Mouse (Mus musculus) kidney, embryonic 15.5 days (tissue): ENCODE measurements at regions not wholly inside any gene's neighbourhood (a gene's known extent, or its start where the extent isn't known, plus 50 kb on each side); places are given as distances from the start of the nearest gene placed in this dataset.

Source experiments
- ATAC-seq: fragments of 200-750 bp; cut with Nextera tagmentation; replicated peaks from 2 replicates; pipeline ENCODE4 v1.8.0; 2017; ENCODE audit warnings: moderate TSS enrichment; ENCODE audit not compliant: low FRiP score
- H3K27ac ChIP-seq: fragments of 300-500 bp; sonication (generic); 2 replicates; pipeline ENCODE4 v1.5.1; 2015; ENCODE audit warnings: mild to moderate bottlenecking, inconsistent platforms
- H3K27me3 ChIP-seq: fragments of 300-500 bp; sonication (generic); 2 replicates; pipeline ENCODE4 v1.6.1; 2015; ENCODE audit warnings: inconsistent platforms
- H3K36me3 ChIP-seq: fragments of 300-500 bp; sonication (generic); 2 replicates; pipeline ENCODE4 v1.6.1; 2015; ENCODE audit warnings: inconsistent platforms
- H3K4me1 ChIP-seq: fragments of 300-500 bp; sonication (generic); 2 replicates; pipeline ENCODE4 v1.6.1; 2015; ENCODE audit warnings: inconsistent platforms
- H3K4me2 ChIP-seq: fragments of 300-500 bp; sonication (generic); 2 replicates; pipeline ENCODE4 v1.6.1; 2015; ENCODE audit warnings: moderate library complexity, mild to moderate bottlenecking, inconsistent platforms
- H3K4me3 ChIP-seq: fragments of 300-500 bp; sonication (generic); replicated peaks from 2 replicates; pipeline ENCODE4 v1.5.1; 2015; ENCODE audit warnings: mild to moderate bottlenecking, inconsistent platforms
- H3K9ac ChIP-seq: fragments of 300-500 bp; sonication (generic); 2 replicates; pipeline ENCODE4 v1.6.1; 2015; ENCODE audit warnings: mild to moderate bottlenecking, inconsistent platforms
- H3K9me3 ChIP-seq: fragments of 300-500 bp; sonication (generic); replicated peaks from 2 replicates; pipeline ENCODE4 v1.6.1; 2016; ENCODE audit warnings: inconsistent platforms
- WGBS: fragments of 180-500 bp; shearing (Covaris S2); methylation state at CpG from one replicate; pipeline ENCODE4 v1.1.7; 2015; ENCODE audit warnings: mixed read lengths; 5-methylcytosine and 5-hydroxymethylcytosine counted together

- no peaks in the 10 kb centered on the region; the same call in 1 of the 2 replicates for H3K27me3 ChIP-seq
- H3K36me3 ChIP-seq = no peaks in the 10 kb centered on the region
- no peak overlapping the region for H3K4me3 ChIP-seq
- peaks cover 19% of the 10 kb centered on the region for H3K4me1 ChIP-seq
- H3K9ac ChIP-seq = no peak overlapping the region
- H3K27ac ChIP-seq = no peak overlapping the region
- WGBS = 73% methylated on average over 6 of the region's 6 CpGs
- ATAC-seq = no peak
- H3K9me3 ChIP-seq = no peaks in the 10 kb centered on the region; the same call in 1 of the 2 replicates
- H3K4me2 ChIP-seq = no peak overlapping the region
These were observed 208.9 kb downstream of the Tle3 start for GRCm38 (mm10) chr9:61581046-61581445.

GRCm38 (mm10) chr9:61578255-61578654 lies 206.1 kb downstream of the Tle3 start:
- WGBS = 66% methylated on average over 5 of the region's 5 CpGs
- H3K27me3 ChIP-seq = no peaks in the 10 kb centered on the region; the same call in 1 of the 2 replicates
- peaks cover 20% of the 10 kb centered on the region for H3K4me1 ChIP-seq
- H3K4me3 ChIP-seq = no peak overlapping the region
- H3K36me3 ChIP-seq = no peaks in the 10 kb centered on the region
- ATAC-seq = no peak
- H3K9me3 ChIP-seq = no peaks in the 10 kb centered on the region
- H3K27ac ChIP-seq = no peak overlapping the region
- no peak overlapping the region for H3K9ac ChIP-seq
- H3K4me2 ChIP-seq = no peak overlapping the region

- ATAC-seq = no peak
- H3K4me1 ChIP-seq = peaks cover 12% of the 10 kb centered on the region
- no peak overlapping the region for H3K27ac ChIP-seq
- H3K36me3 ChIP-seq = no peaks in the 10 kb centered on the region
- no peak overlapping the region for H3K9ac ChIP-seq
- no peak overlapping the region for H3K4me3 ChIP-seq
- 0 out of 2 replicates have a peak, but pooled peaks cover 2% of the 10 kb centered on the region for H3K27me3 ChIP-seq
- H3K9me3 ChIP-seq = no peaks in the 10 kb centered on the region; the same call in 1 of the 2 replicates
- WGBS = 41% methylated on average over 21 of the region's 21 CpGs
- no peak overlapping the region for H3K4me2 ChIP-seq
These were observed 201.6 kb downstream of the Tle3 start for GRCm38 (mm10) chr9:61573634-61574359.

GRCm38 (mm10) chr9:61563017-61563416 lies 190.9 kb downstream of the Tle3 start:
- WGBS = 61% methylated on average over 8 of the region's 8 CpGs
- Histone ChIP-seq H3K36me3 (no peaks in the 10 kb centered on the region), H3K27ac (no peak overlapping the region), H3K9ac (no peak overlapping the region), H3K4me1 (no peaks in the 10 kb centered on the region), H3K4me3 (no peak overlapping the region), H3K27me3 (peaks cover 3% of the 10 kb centered on the region; the same call in 1 of the 2 replicates), H3K4me2 (no peak overlapping the region), H3K9me3 (no peaks in the 10 kb centered on the region)
- no peak for ATAC-seq

- H3K9ac ChIP-seq = no peak overlapping the region
- H3K4me2 ChIP-seq = no peak overlapping the region
- H3K9me3 ChIP-seq = no peaks in the 10 kb centered on the region
- H3K4me1 ChIP-seq = no peaks in the 10 kb centered on the region
- ATAC-seq = no peak
- no peak overlapping the region for H3K4me3 ChIP-seq
- peaks cover 3% of the 10 kb centered on the region; the same call in 1 of the 2 replicates for H3K27me3 ChIP-seq
- H3K27ac ChIP-seq = no peak overlapping the region
- H3K36me3 ChIP-seq = no peaks in the 10 kb centered on the region
- 33% methylated on average over 8 of the region's 8 CpGs for WGBS
These were observed 189.4 kb downstream of the Tle3 start for GRCm38 (mm10) chr9:61561551-61561950.

GRCm38 (mm10) chr9:61558621-61559020 lies 186.5 kb downstream of the Tle3 start:
- Histone ChIP-seq H3K9ac (no peak overlapping the region), H3K27me3 (peaks cover 3% of the 10 kb centered on the region; the same call in 1 of the 2 replicates), H3K27ac (no peak overlapping the region), H3K4me1 (no peaks in the 10 kb centered on the region), H3K36me3 (no peaks in the 10 kb centered on the region), H3K9me3 (no peaks in the 10 kb centered on the region), H3K4me3 (no peak overlapping the region), H3K4me2 (no peak overlapping the region)
- no peak for ATAC-seq
- WGBS = 77% methylated on average over 10 of the region's 10 CpGs

GRCm38 (mm10) chr9:61557025-61557424 lies 184.9 kb downstream of the Tle3 start:
- no peaks in the 10 kb centered on the region for H3K4me1 ChIP-seq
- H3K9me3 ChIP-seq = no peaks in the 10 kb centered on the region
- H3K4me3 ChIP-seq = no peak overlapping the region
- ATAC-seq = no peak
- no peak overlapping the region for H3K4me2 ChIP-seq
- no peak overlapping the region for H3K9ac ChIP-seq
- H3K27me3 ChIP-seq = no peaks in the 10 kb centered on the region
- H3K36me3 ChIP-seq = no peaks in the 10 kb centered on the region
- H3K27ac ChIP-seq = no peak overlapping the region
- WGBS = 88% methylated on average over 7 of the region's 7 CpGs

GRCm38 (mm10) chr9:61555173-61555572 lies 183.0 kb downstream of the Tle3 start:
- WGBS = 91% methylated on average over 8 of the region's 8 CpGs
- ATAC-seq = no peak

GRCm38 (mm10) chr9:61554611-61555010 lies 182.4 kb downstream of the Tle3 start:
- WGBS = 75% methylated on average over 7 of the region's 7 CpGs
- Histone ChIP-seq H3K9me3 (no peaks in the 10 kb centered on the region), H3K36me3 (no peaks in the 10 kb centered on the region), H3K4me1 (no peaks in the 10 kb centered on the region), H3K4me3 (no peak overlapping the region), H3K9ac (no peak overlapping the region), H3K27ac (no peak overlapping the region), H3K27me3 (peaks cover 7% of the 10 kb centered on the region; the same call in 1 of the 2 replicates), H3K4me2 (no peak overlapping the region)
- no peak for ATAC-seq

More at GRCm38 (mm10) chr9:61555173-61555572, 183.0 kb downstream of the Tle3 start:
- peaks cover 3% of the 10 kb centered on the region; the same call in 1 of the 2 replicates for H3K27me3 ChIP-seq
- no peaks in the 10 kb centered on the region for H3K4me1 ChIP-seq
- H3K4me2 ChIP-seq = no peak overlapping the region
- no peaks in the 10 kb centered on the region for H3K36me3 ChIP-seq
- H3K9me3 ChIP-seq = no peaks in the 10 kb centered on the region
- H3K4me3 ChIP-seq = no peak overlapping the region
- no peak overlapping the region for H3K9ac ChIP-seq
- H3K27ac ChIP-seq = no peak overlapping the region

- no peaks in the 10 kb centered on the region for H3K36me3 ChIP-seq
- no peak overlapping the region for H3K27ac ChIP-seq
- no peaks in the 10 kb centered on the region for H3K9me3 ChIP-seq
- ATAC-seq = no peak
- no peaks in the 10 kb centered on the region for H3K4me1 ChIP-seq
- H3K4me3 ChIP-seq = no peak overlapping the region
- H3K4me2 ChIP-seq = no peak overlapping the region
- no peak overlapping the region for H3K9ac ChIP-seq
- H3K27me3 ChIP-seq = peaks cover 8% of the 10 kb centered on the region; the same call in 1 of the 2 replicates
- 83% methylated on average over 5 of the region's 5 CpGs for WGBS
These were observed 181.5 kb downstream of the Tle3 start for GRCm38 (mm10) chr9:61553626-61554025.

GRCm38 (mm10) chr9:61551361-61551760 lies 179.2 kb downstream of the Tle3 start:
- ATAC-seq = no peak
- Histone ChIP-seq H3K27ac (no peak overlapping the region), H3K9me3 (no peaks in the 10 kb centered on the region; the same call in 1 of the 2 replicates), H3K4me2 (no peak overlapping the region), H3K4me3 (no peak overlapping the region), H3K9ac (no peak overlapping the region), H3K36me3 (no peaks in the 10 kb centered on the region), H3K4me1 (no peaks in the 10 kb centered on the region), H3K27me3 (peaks cover 8% of the 10 kb centered on the region; the same call in 1 of the 2 replicates)
- WGBS = 56% methylated on average over 9 of the region's 9 CpGs

- 70% methylated on average over 3 of the region's 3 CpGs for WGBS
- Histone ChIP-seq H3K9me3 (no peaks in the 10 kb centered on the region; the same call in 1 of the 2 replicates), H3K9ac (no peak overlapping the region), H3K27ac (no peak overlapping the region), H3K4me3 (no peak overlapping the region), H3K4me1 (0 out of 2 replicates have a peak, but pooled peaks cover 3% of the 10 kb centered on the region), H3K27me3 (peaks cover 8% of the 10 kb centered on the region; the same call in 1 of the 2 replicates), H3K36me3 (no peaks in the 10 kb centered on the region), H3K4me2 (no peak overlapping the region)
- no peak for ATAC-seq
These were observed 178.2 kb downstream of the Tle3 start for GRCm38 (mm10) chr9:61550326-61550725.
